In genomic region chr10:53875896-53876295, GRCm38 (mm10) we compare ENCODE assay signal across 15 mouse cellular contexts.
DNase-seq lines count a peak whose midpoint lies in the region; ATAC-seq lines count a peak whose summit lies in the region.
"Had no signal": no experiment of that assay in that cellular context is flagged by ENCODE, and none has a peak within 500 bp of the region (broad histone marks: within the 10 kb centered on the region; RNA-seq: fewer than 3 reads in every experiment).

No protein-coding gene starts in this region.

- no peaks in the 10 kb centered on the region for H3K4me1 ChIP-seq in hindbrain, embryonic 13.5 days (replicated peaks)
- H3K4me1 ChIP-seq: intestine, embryonic 15.5 days; limb, embryonic 12.5 days had no signal

- H3K9ac ChIP-seq in hindbrain, embryonic 13.5 days = no peak overlapping the region
- H3K9ac ChIP-seq: intestine, embryonic 15.5 days; limb, embryonic 12.5 days; liver, postnatal 0 days had no signal

- no peak overlapping the region for H3K4me2 ChIP-seq in hindbrain, embryonic 13.5 days
- H3K4me2 ChIP-seq: intestine, embryonic 15.5 days; limb, embryonic 12.5 days; midbrain, embryonic 11.5 days had no signal

- no peak for ATAC-seq in hindbrain, embryonic 13.5 days (ENCODE audit: low FRiP score)
- ATAC-seq: intestine, embryonic 15.5 days; liver, postnatal 0 days had no signal

- H3K9me3 ChIP-seq in hindbrain, embryonic 13.5 days = no peaks in the 10 kb centered on the region
- H3K9me3 ChIP-seq: intestine, embryonic 15.5 days; limb, embryonic 12.5 days had no signal

- no peaks in the 10 kb centered on the region for H3K27me3 ChIP-seq in hindbrain, embryonic 13.5 days
- H3K27me3 ChIP-seq: intestine, embryonic 15.5 days; limb, embryonic 12.5 days had no signal

- no peak overlapping the region for H3K4me3 ChIP-seq in hindbrain, embryonic 13.5 days
- H3K4me3 ChIP-seq: intestine, embryonic 15.5 days; limb, embryonic 12.5 days had no signal

- H3K36me3 ChIP-seq in hindbrain, embryonic 13.5 days = no peaks in the 10 kb centered on the region
- H3K36me3 ChIP-seq: intestine, embryonic 15.5 days; limb, embryonic 12.5 days had no signal

- DNase-seq in adrenal gland, adult 2 months = peak; percentile 10
- no peak for DNase-seq in adrenal gland, postnatal 25 days
- DNase-seq in urinary bladder, postnatal 36 days (ENCODE audit: low spot score in 2 of 2) = peak; percentile 28 to 67
- no peak for DNase-seq in urinary bladder, adult 2 months (ENCODE audit: low spot score)
- DNase-seq in lung, postnatal 10 days = peak; percentile 40
- no peak for DNase-seq in kidney, adult 18-20 months
- DNase-seq in frontal cortex, adult 2 months (ENCODE audit: extremely low spot score in 1 of 2, low spot score in 1 of 2) = no peak
- DNase-seq: adrenal gland, postnatal 10 days; kidney, postnatal 36 days; liver, postnatal 0 days; thymus, postnatal 14 days had no signal

- WGBS in hindbrain, embryonic 13.5 days = 86% methylated on average over 4 of the region's 4 CpGs

- H3K27ac ChIP-seq in hindbrain, embryonic 13.5 days = no peak overlapping the region
- H3K27ac ChIP-seq: intestine, embryonic 15.5 days; limb, embryonic 12.5 days had no signal

Comparison
In these comparisons a context has a peak if more than half of its experiments do, and no peak if none do; other contexts are left out.
1. DNase-seq: peak in adrenal gland, adult 2 months (single experiment), urinary bladder, postnatal 36 days (2 of 2) and lung, postnatal 10 days (single experiment); none in adrenal gland, postnatal 25 days (single experiment), urinary bladder, adult 2 months (single experiment), kidney, adult 18-20 months (single experiment) and frontal cortex, adult 2 months (0 of 2).